Mouse (Mus musculus): ENCODE results near the gene Bcl10. TPM values are rescaled to one million over a fixed set of nuclear protein-coding genes. Genes with fewer than 3 reads are reported as not detected.

The Bcl10 gene
- polyA plus RNA-seq, 1 experiment = 13.5 TPM

- WGBS = 31% methylated on average over 5 of the region's 5 CpGs
- Histone ChIP-seq H3K4me3 (replicated peaks; ENCODE audit: extremely low read depth, low read depth, low read length) (no peak overlapping the region), H3K4me1 (ENCODE audit: control insufficient read depth, insufficient read depth, low read length) (peaks cover 4% of the 10 kb centered on the region)
- TF ChIP-seq POLR2A (IDR thresholded peaks at IDR 0.05; ENCODE audit: borderline replicate concordance, extremely low read depth, low read depth, low read length) (no peak), CTCF (IDR thresholded peaks at IDR 0.05; ENCODE audit: insufficient read depth, low read length) (no peak)
- DNase-seq = no peak
Observed at GRCm38 (mm10) chr3:145885851-145886464, 36.6 kb upstream of the Bcl10 start.

- Histone ChIP-seq H3K4me3 (replicated peaks; ENCODE audit: extremely low read depth, low read depth, low read length) (no peak overlapping the region), H3K4me1 (ENCODE audit: control insufficient read depth, insufficient read depth, low read length) (peaks cover 4% of the 10 kb centered on the region)
- TF ChIP-seq CTCF (IDR thresholded peaks at IDR 0.05; ENCODE audit: insufficient read depth, low read length) (no peak), POLR2A (IDR thresholded peaks at IDR 0.05; ENCODE audit: borderline replicate concordance, extremely low read depth, low read depth, low read length) (no peak)
- WGBS = 40% methylated on average over 6 of the region's 6 CpGs
- no peak for DNase-seq
Observed at GRCm38 (mm10) chr3:145887430-145887971, 35.1 kb upstream of the Bcl10 start.

GRCm38 (mm10) chr3:145890346-145891132, 32.1 kb upstream of the Bcl10 start:
- DNase-seq = no peak
- 89% methylated on average over 18 of the region's 18 CpGs for WGBS
- TF ChIP-seq POLR2A (IDR thresholded peaks at IDR 0.05; ENCODE audit: borderline replicate concordance, extremely low read depth, low read depth, low read length) (no peak), CTCF (IDR thresholded peaks at IDR 0.05; ENCODE audit: insufficient read depth, low read length) (no peak)
- peaks cover 4% of the 10 kb centered on the region for H3K4me1 ChIP-seq (ENCODE audit: control insufficient read depth, insufficient read depth, low read length)
- no peak overlapping the region for H3K4me3 ChIP-seq (replicated peaks; ENCODE audit: extremely low read depth, low read depth, low read length)

- TF ChIP-seq POLR2A (IDR thresholded peaks at IDR 0.05; ENCODE audit: borderline replicate concordance, extremely low read depth, low read depth, low read length) (no peak), CTCF (IDR thresholded peaks at IDR 0.05; ENCODE audit: insufficient read depth, low read length) (no peak)
- WGBS = 28% methylated on average over 3 of the region's 3 CpGs
- no peak for DNase-seq
- Histone ChIP-seq H3K4me3 (replicated peaks; ENCODE audit: extremely low read depth, low read depth, low read length) (no peak overlapping the region), H3K4me1 (ENCODE audit: control insufficient read depth, insufficient read depth, low read length) (peaks cover 1% of the 10 kb centered on the region; the same call in 1 of the 2 replicates)
Observed at GRCm38 (mm10) chr3:145892451-145892850, 30.2 kb upstream of the Bcl10 start.

GRCm38 (mm10) chr3:145894131-145894530, 28.5 kb upstream of the Bcl10 start:
- Histone ChIP-seq H3K4me1 (ENCODE audit: control insufficient read depth, insufficient read depth, low read length) (no peaks in the 10 kb centered on the region), H3K4me3 (replicated peaks; ENCODE audit: extremely low read depth, low read depth, low read length) (no peak overlapping the region)
- DNase-seq = no peak
- TF ChIP-seq POLR2A (IDR thresholded peaks at IDR 0.05; ENCODE audit: borderline replicate concordance, extremely low read depth, low read depth, low read length) = no peak
- TF ChIP-seq CTCF (IDR thresholded peaks at IDR 0.05; ENCODE audit: insufficient read depth, low read length) = no peak
- WGBS = 65% methylated on average over 12 of the region's 12 CpGs

GRCm38 (mm10) chr3:145897749-145898148, 24.9 kb upstream of the Bcl10 start:
- TF ChIP-seq CTCF (IDR thresholded peaks at IDR 0.05; ENCODE audit: insufficient read depth, low read length) (no peak), POLR2A (IDR thresholded peaks at IDR 0.05; ENCODE audit: borderline replicate concordance, extremely low read depth, low read depth, low read length) (no peak)
- no peaks in the 10 kb centered on the region for H3K4me1 ChIP-seq (ENCODE audit: control insufficient read depth, insufficient read depth, low read length)
- DNase-seq = no peak
- H3K4me3 ChIP-seq (replicated peaks; ENCODE audit: extremely low read depth, low read depth, low read length) = no peak overlapping the region
- 54% methylated on average over 11 of the region's 11 CpGs for whole genome bisulfite sequencing

GRCm38 (mm10) chr3:145899832-145900231, 22.8 kb upstream of the Bcl10 start:
- 73% methylated on average over 8 of the region's 8 CpGs for WGBS
- H3K4me1 ChIP-seq (ENCODE audit: control insufficient read depth, insufficient read depth, low read length) = no peaks in the 10 kb centered on the region
- H3K4me3 ChIP-seq (replicated peaks; ENCODE audit: extremely low read depth, low read depth, low read length) = no peak overlapping the region
- DNase-seq = no peak
- TF ChIP-seq POLR2A (IDR thresholded peaks at IDR 0.05; ENCODE audit: borderline replicate concordance, extremely low read depth, low read depth, low read length) (no peak), CTCF (IDR thresholded peaks at IDR 0.05; ENCODE audit: insufficient read depth, low read length) (no peak)

GRCm38 (mm10) chr3:145903530-145903929, 19.1 kb upstream of the Bcl10 start:
- no peak overlapping the region for H3K4me3 ChIP-seq (replicated peaks; ENCODE audit: extremely low read depth, low read depth, low read length)
- no peak for TF ChIP-seq POLR2A (IDR thresholded peaks at IDR 0.05; ENCODE audit: borderline replicate concordance, extremely low read depth, low read depth, low read length)
- no peak for TF ChIP-seq CTCF (IDR thresholded peaks at IDR 0.05; ENCODE audit: insufficient read depth, low read length)
- no peak for DNase-seq
- WGBS = 89% methylated on average over 8 of the region's 8 CpGs
- H3K4me1 ChIP-seq (ENCODE audit: control insufficient read depth, insufficient read depth, low read length) = no peaks in the 10 kb centered on the region

- Histone ChIP-seq H3K4me3 (replicated peaks; ENCODE audit: extremely low read depth, low read depth, low read length) (no peak overlapping the region), H3K4me1 (ENCODE audit: control insufficient read depth, insufficient read depth, low read length) (no peaks in the 10 kb centered on the region)
- DNase-seq = peak; percentile 68
- 50% methylated on average over 22 of the region's 22 CpGs for WGBS
- TF ChIP-seq CTCF (IDR thresholded peaks at IDR 0.05; ENCODE audit: insufficient read depth, low read length) (peak; percentile 58), POLR2A (IDR thresholded peaks at IDR 0.05; ENCODE audit: borderline replicate concordance, extremely low read depth, low read depth, low read length) (no peak)
Observed at GRCm38 (mm10) chr3:145904850-145905776, 17.5 kb upstream of the Bcl10 start.

Data from lung, adult 2 months (tissue).